Mouse (Mus musculus): ENCODE results near the gene Gm15517.

Gene Gm15517

DNA sequence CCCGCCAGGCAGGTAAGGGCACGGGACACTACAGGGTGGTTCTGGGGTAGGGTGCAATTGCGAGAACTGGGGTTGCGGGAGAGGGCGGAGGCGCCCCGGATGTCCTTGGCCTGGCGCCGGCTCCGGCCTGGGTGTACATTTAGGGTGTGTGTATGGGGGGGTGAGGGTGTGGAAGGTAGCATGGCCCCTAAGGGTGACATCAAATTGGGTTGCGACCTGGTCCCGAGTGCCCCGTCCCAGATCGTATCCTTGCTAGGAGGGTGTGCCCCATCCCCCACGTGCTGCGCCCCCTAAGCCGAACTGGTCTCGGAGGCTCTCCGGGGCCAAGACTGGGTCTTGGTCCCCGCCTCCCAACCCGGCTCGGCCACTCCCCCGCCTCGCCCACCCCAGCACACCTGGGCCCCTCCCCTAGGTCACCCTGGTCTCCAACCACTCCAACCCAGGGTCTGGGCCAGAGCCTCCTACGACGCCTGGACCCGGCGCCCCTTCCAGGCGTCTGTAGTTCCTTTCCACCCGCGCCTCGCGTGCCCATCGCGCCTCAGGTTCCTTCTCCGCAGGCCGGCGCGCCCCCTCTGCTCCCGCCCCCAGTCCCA lies 49.1 kb downstream of the Gm15517 start:
- DNase-seq, result peak; percentile 48 to 51

DNA sequence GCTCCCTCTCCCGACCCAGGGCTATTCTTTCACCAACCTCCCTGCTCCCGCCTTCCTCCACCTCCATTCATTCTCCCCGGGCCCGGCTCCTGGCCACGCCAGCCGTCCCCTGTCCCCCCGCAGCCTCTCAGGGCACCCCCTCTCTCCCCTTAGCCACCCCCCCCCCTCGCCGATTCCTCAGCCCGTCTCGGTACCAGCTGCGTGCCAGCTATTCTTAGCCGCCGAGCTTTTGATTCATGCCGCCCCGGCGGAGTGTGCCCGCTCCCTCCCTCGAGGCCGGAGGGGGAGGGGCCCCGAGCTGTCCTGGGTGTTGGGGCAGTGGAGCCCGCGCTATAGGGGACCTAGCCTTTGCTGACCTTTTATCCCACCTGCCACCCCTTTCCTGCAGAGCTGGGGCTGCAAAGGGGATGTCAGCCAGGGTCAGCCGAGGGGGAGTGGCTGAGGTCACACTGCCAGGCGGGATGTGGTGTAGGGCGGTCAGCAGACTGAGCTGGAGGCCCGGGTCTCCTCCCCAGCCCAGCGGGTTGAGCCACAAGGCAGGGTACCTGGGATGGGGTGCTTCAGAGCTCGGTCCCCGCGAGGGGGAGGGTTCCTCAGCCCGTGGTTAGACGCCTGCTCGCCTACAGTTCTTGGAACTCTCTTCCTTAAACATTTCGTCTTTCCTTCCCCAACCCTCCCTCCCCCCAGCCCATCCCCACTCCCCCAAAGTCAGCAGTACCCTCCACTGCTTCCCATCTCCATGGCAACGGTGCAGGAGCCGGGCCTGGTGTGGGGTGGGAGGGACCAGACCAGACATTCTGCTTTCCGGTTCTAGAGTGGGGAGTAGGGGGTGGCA lies 49.8 kb downstream of the Gm15517 start:
- peak; percentile 56 to 60 for DNase-seq

Measured in B cell, adult 2 months (primary cell).